ENCODE assay signal across 12 mouse cellular contexts in genomic region chr4:117831920-117832691, GRCm38 (mm10). TPM values are rescaled to one million over a fixed set of nuclear protein-coding genes. Genes with fewer than 3 reads are reported as not detected.
DNase-seq lines count a peak whose midpoint lies in the region; ATAC-seq and TF ChIP-seq lines count a peak whose summit lies in the region.
"Had no signal": no experiment of that assay in that cellular context is flagged by ENCODE, and none has a peak within 500 bp of the region (broad histone marks: within the 10 kb centered on the region; RNA-seq: fewer than 3 reads in every experiment).

No protein-coding gene starts in this region.

- no peak overlapping the region for H3K4me2 ChIP-seq in kidney, embryonic 15.5 days
- H3K4me2 ChIP-seq: embryonic facial prominence, embryonic 12.5 days; neural tube, embryonic 12.5 days had no signal

- H3K4me1 ChIP-seq in bone marrow, adult 2 months (ENCODE audit: control insufficient read depth, insufficient read depth, low read length): peaks cover 9% of the 10 kb centered on the region
- H3K4me1 ChIP-seq in kidney, embryonic 15.5 days: peaks cover 36% of the 10 kb centered on the region

- no peak for ATAC-seq in kidney, embryonic 15.5 days (replicated peaks; ENCODE audit: low FRiP score)
- 0 out of 2 replicates have a peak, but pooled peaks have one; percentile 6 for ATAC-seq in megakaryocyte-erythroid progenitor cell, adult 5-6 weeks (replicated peaks; ENCODE audit: low FRiP score, low TSS enrichment, poor library complexity, severe bottlenecking)

- 36% methylated on average over 9 of the region's 9 CpGs for WGBS in bone marrow, adult 2 months
- 66% methylated on average over 9 of the region's 9 CpGs for WGBS in kidney, embryonic 15.5 days

- peak overlapping the region; percentile 83 for H3K27ac ChIP-seq in bone marrow, adult 2 months (ENCODE audit: control insufficient read depth, insufficient read depth, low read depth, low read length, poor library complexity)
- no peak overlapping the region for H3K27ac ChIP-seq in kidney, embryonic 15.5 days
- H3K27ac ChIP-seq: embryonic facial prominence, embryonic 12.5 days; neural tube, embryonic 12.5 days had no signal

- no peaks in the 10 kb centered on the region for H3K9me3 ChIP-seq in kidney, embryonic 15.5 days (replicated peaks)
- H3K9me3 ChIP-seq: embryonic facial prominence, embryonic 12.5 days; neural tube, embryonic 12.5 days had no signal

- DNase-seq in gastrocnemius, postnatal 14 days: peak; percentile 34
- no peak for DNase-seq in gastrocnemius, postnatal 25 days
- DNase-seq in right cerebral cortex, postnatal 36 days (ENCODE audit: low spot score in 2 of 2): no peak
- no peak for DNase-seq in left cerebral cortex, adult 18-20 months (ENCODE audit: low spot score in 2 of 2)
- DNase-seq in left cerebral cortex, postnatal 4 days: no peak
- DNase-seq: adrenal gland, adult 8-10 months; thymus, postnatal 36 days had no signal

- H3K36me3 ChIP-seq in kidney, embryonic 15.5 days: no peaks in the 10 kb centered on the region
- H3K36me3 ChIP-seq: embryonic facial prominence, embryonic 12.5 days; neural tube, embryonic 12.5 days had no signal

- H3K9ac ChIP-seq in kidney, embryonic 15.5 days: 0 out of 2 replicates have a peak overlapping the region, but pooled peaks have one; percentile 23
- H3K9ac ChIP-seq: embryonic facial prominence, embryonic 12.5 days; neural tube, embryonic 12.5 days had no signal

- intact Hi-C loops in gastrocnemius, postnatal 14 days (cut with DNase I; ENCODE audit: low total_unique reads): loop anchor here (10.0 kb wide), 1 partner anchor 83 kb away; the partner anchor contains the start of gene Ipo13
- intact Hi-C loops in left cerebral cortex, postnatal 4 days (cut with DNase I): loop anchor here (5.0 kb wide), 1 partner anchor 35 kb away; no protein-coding TSS in a partner anchor

- TF ChIP-seq CTCF in bone marrow, adult 2 months (IDR thresholded peaks at IDR 0.05; ENCODE audit: control insufficient read depth, insufficient read depth, low read length): no peak

- H3K4me3 ChIP-seq in bone marrow, adult 2 months (replicated peaks; ENCODE audit: control insufficient read depth, low read depth, low read length): no peak overlapping the region
- H3K4me3 ChIP-seq in kidney, embryonic 15.5 days (replicated peaks): no peak overlapping the region
- H3K4me3 ChIP-seq: embryonic facial prominence, embryonic 12.5 days; neural tube, embryonic 12.5 days had no signal

- TF ChIP-seq POLR2A in bone marrow, adult 2 months (IDR thresholded peaks at IDR 0.05; ENCODE audit: borderline replicate concordance, control insufficient read depth, low read depth, low read length): no peak

- H3K27me3 ChIP-seq in kidney, embryonic 15.5 days: 0 out of 2 replicates have a peak, but pooled peaks cover 4% of the 10 kb centered on the region
- H3K27me3 ChIP-seq: embryonic facial prominence, embryonic 12.5 days had no signal

RNA-seq across cellular contexts. Expression of gene Slc6a9, which starts 2.2 kb away (rescaled TPM):
- total RNA-seq in gastrocnemius, postnatal 14 days (2021): 1 to 10 TPM; 4.0 to 6.2 TPM
- 1 to 10 TPM; 5.0 to 6.8 TPM for total RNA-seq in gastrocnemius, postnatal 25 days (2021)
- polyA plus RNA-seq in bone marrow, adult 2 months (2011; ENCODE audit: insufficient read depth, insufficient read length, low replicate concordance, missing spikeins): 87.0 and 92.4 TPM in 2 replicates
- 9.4 and 15.2 TPM in 2 replicates for polyA plus RNA-seq in kidney, embryonic 15.5 days (2015; fragmentation: Nextera tagmentation; extraction: Ambion mirVana)
- 0.68 and 4.9 TPM in 2 replicates for total RNA-seq in megakaryocyte-erythroid progenitor cell, adult 5-6 weeks (2014; fragmentation: Nextera tagmentation)
- total RNA-seq in megakaryocyte-erythroid progenitor cell, adult 5-6 weeks (2017): 0.23 TPM in 1 of 2 replicates, not detected in the other
- 10 to 100 TPM; 35.9 to 36.3 TPM for total RNA-seq in left cerebral cortex, adult 18-20 months (2021)
- total RNA-seq in left cerebral cortex, postnatal 4 days (2021): 10 to 100 TPM; 33.4 to 34.1 TPM

RNA-seq across cellular contexts. Expression of gene Ccdc24, which starts 40.3 kb away (rescaled TPM):
- under 1 TPM; 0.39 to 0.47 TPM for total RNA-seq in gastrocnemius, postnatal 14 days (2021)
- not detected for total RNA-seq in gastrocnemius, postnatal 25 days (2021)
- polyA plus RNA-seq in bone marrow, adult 2 months (2011; ENCODE audit: insufficient read depth, insufficient read length, low replicate concordance, missing spikeins): 1.1 TPM in 1 of 2 replicates, not detected in the other
- 0.89 and 1.8 TPM in 2 replicates for polyA plus RNA-seq in kidney, embryonic 15.5 days (2015; fragmentation: Nextera tagmentation; extraction: Ambion mirVana)
- total RNA-seq in megakaryocyte-erythroid progenitor cell, adult 5-6 weeks (2014; fragmentation: Nextera tagmentation): not detected in 2 replicates
- not detected in 2 replicates for total RNA-seq in megakaryocyte-erythroid progenitor cell, adult 5-6 weeks (2017)
- total RNA-seq in left cerebral cortex, adult 18-20 months (2021): under 1 TPM; 0.37 to 0.84 TPM
- 1 to 10 TPM; 6.0 to 8.2 TPM for total RNA-seq in left cerebral cortex, postnatal 4 days (2021)

RNA-seq across cellular contexts. Expression of gene B4galt2, which starts 51.2 kb away (rescaled TPM):
- 1 to 10 TPM; 6.5 to 8.1 TPM for total RNA-seq in gastrocnemius, postnatal 14 days (2021)
- total RNA-seq in gastrocnemius, postnatal 25 days (2021): 1 to 10 TPM; 2.6 to 3.5 TPM
- polyA plus RNA-seq in bone marrow, adult 2 months (2011; ENCODE audit: insufficient read depth, insufficient read length, low replicate concordance, missing spikeins): 1.6 and 2.4 TPM in 2 replicates
- polyA plus RNA-seq in kidney, embryonic 15.5 days (2015; fragmentation: Nextera tagmentation; extraction: Ambion mirVana): 17.7 and 19.8 TPM in 2 replicates
- total RNA-seq in megakaryocyte-erythroid progenitor cell, adult 5-6 weeks (2014; fragmentation: Nextera tagmentation): not detected in 2 replicates
- 2.8 TPM in 1 of 2 replicates, not detected in the other for total RNA-seq in megakaryocyte-erythroid progenitor cell, adult 5-6 weeks (2017)
- 10 to 100 TPM; 82.6 to 89.3 TPM for total RNA-seq in left cerebral cortex, adult 18-20 months (2021)
- 100 to 1,000 TPM; 168 to 172 TPM for total RNA-seq in left cerebral cortex, postnatal 4 days (2021)

RNA-seq across cellular contexts. Expression of gene Atp6v0b, which starts 55.0 kb away (rescaled TPM):
- total RNA-seq in gastrocnemius, postnatal 14 days (2021): 10 to 100 TPM; 55.4 to 57.6 TPM
- total RNA-seq in gastrocnemius, postnatal 25 days (2021): 10 to 100 TPM; 72.1 to 75.9 TPM
- 227 and 442 TPM in 2 replicates for polyA plus RNA-seq in bone marrow, adult 2 months (2011; ENCODE audit: insufficient read depth, insufficient read length, low replicate concordance, missing spikeins)
- polyA plus RNA-seq in kidney, embryonic 15.5 days (2015; fragmentation: Nextera tagmentation; extraction: Ambion mirVana): 212 and 221 TPM in 2 replicates
- total RNA-seq in megakaryocyte-erythroid progenitor cell, adult 5-6 weeks (2014; fragmentation: Nextera tagmentation): 164 and 195 TPM in 2 replicates
- total RNA-seq in megakaryocyte-erythroid progenitor cell, adult 5-6 weeks (2017): 40.6 and 60.1 TPM in 2 replicates
- 100 to 1,000 TPM; 421 to 464 TPM for total RNA-seq in left cerebral cortex, adult 18-20 months (2021)
- total RNA-seq in left cerebral cortex, postnatal 4 days (2021): 100 to 1,000 TPM; 306 to 331 TPM

RNA-seq across cellular contexts. Expression of gene Dph2, which starts 59.7 kb away (rescaled TPM):
- 1 to 10 TPM; 2.6 to 2.7 TPM for total RNA-seq in gastrocnemius, postnatal 14 days (2021)
- 1 to 10 TPM; 3.3 to 3.4 TPM for total RNA-seq in gastrocnemius, postnatal 25 days (2021)
- 4.7 and 7.0 TPM in 2 replicates for polyA plus RNA-seq in bone marrow, adult 2 months (2011; ENCODE audit: insufficient read depth, insufficient read length, low replicate concordance, missing spikeins)
- 21.2 and 22.2 TPM in 2 replicates for polyA plus RNA-seq in kidney, embryonic 15.5 days (2015; fragmentation: Nextera tagmentation; extraction: Ambion mirVana)
- total RNA-seq in megakaryocyte-erythroid progenitor cell, adult 5-6 weeks (2014; fragmentation: Nextera tagmentation): 12.8 and 24.7 TPM in 2 replicates
- 11.7 and 12.6 TPM in 2 replicates for total RNA-seq in megakaryocyte-erythroid progenitor cell, adult 5-6 weeks (2017)
- 1 to 10 TPM; 9.2 to 9.8 TPM for total RNA-seq in left cerebral cortex, adult 18-20 months (2021)
- total RNA-seq in left cerebral cortex, postnatal 4 days (2021): 10 to 100 TPM; 12.9 to 15.1 TPM

Comparison
In these comparisons a context has a peak if more than half of its experiments do, and no peak if none do; other contexts are left out.
1. RNA of gene Slc6a9, which starts 2.2 kb away (total RNA-seq): 35.9 to 36.3 TPM in left cerebral cortex, adult 18-20 months and 33.4 to 34.1 TPM in left cerebral cortex, postnatal 4 days; 5.0 to 6.8 TPM in gastrocnemius, postnatal 25 days, 4.0 to 6.2 TPM in gastrocnemius, postnatal 14 days and 0.23 to 4.9 TPM in megakaryocyte-erythroid progenitor cell, adult 5-6 weeks; every median in the first group is over 4 times any median in the second.
2. RNA of gene B4galt2, which starts 51.2 kb away (total RNA-seq): 168 to 172 TPM in left cerebral cortex, postnatal 4 days and 82.6 to 89.3 TPM in left cerebral cortex, adult 18-20 months; 6.5 to 8.1 TPM in gastrocnemius, postnatal 14 days, 2.6 to 3.5 TPM in gastrocnemius, postnatal 25 days and 2.8 TPM in megakaryocyte-erythroid progenitor cell, adult 5-6 weeks; every median in the first group is over 4 times any median in the second.